Mouse (Mus musculus): ENCODE data around the gene Bcl10. TPM values are rescaled to one million over a fixed set of nuclear protein-coding genes. Genes with fewer than 3 reads are reported as not detected.

The Bcl10 gene
- polyA plus RNA-seq, 1 experiment from 2014 or later: 43.5 TPM

GRCm38 (mm10) chr3:145916826-145917225 lies 5.8 kb upstream of the Bcl10 start:
- DNase-seq (ENCODE audit: low spot score) (no peak), ATAC-seq (ENCODE audit: low FRiP score, low TSS enrichment) (peak; percentile 49; the same call in 1 of the 2 replicates)
- WGBS: 63% methylated on average over 4 of the region's 4 CpGs

DNA sequence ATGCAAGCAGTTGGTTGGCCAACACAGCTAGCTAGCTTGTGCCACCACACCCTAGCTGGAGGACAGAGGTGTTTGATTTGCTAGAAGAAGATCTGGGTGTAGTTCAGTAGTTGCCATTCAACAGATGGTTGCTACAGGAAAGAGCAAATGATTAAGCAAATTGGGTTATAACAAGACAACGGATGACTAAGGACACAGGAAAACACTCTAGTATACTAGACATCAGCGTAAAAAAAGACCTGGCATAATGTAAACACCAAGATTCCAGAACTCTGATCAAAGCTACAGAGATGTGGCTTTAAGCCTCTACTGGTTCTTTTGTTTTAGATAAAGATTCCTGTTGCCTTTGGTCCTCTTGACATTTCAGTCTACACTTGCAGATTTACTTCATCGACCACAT lies 367 bp downstream of the Bcl10 start:
- Histone ChIP-seq H3K4me1 (replicated peaks; ENCODE audit: control insufficient read depth, insufficient read depth) (no peaks in the 10 kb centered on the region; the same call in 1 of the 2 replicates), H3K36me3 (ENCODE audit: control insufficient read depth, insufficient read depth, low read length) (no peaks in the 10 kb centered on the region), H3K4me3 (ENCODE audit: low read depth, low read length) (no peak overlapping the region), H3K4me2 (replicated peaks; ENCODE audit: low read depth) (no peak overlapping the region), H3K27me3 (ENCODE audit: control insufficient read depth, insufficient read depth, low read length) (no peaks in the 10 kb centered on the region), H3K27ac (replicated peaks) (no peak overlapping the region), H3K9ac (ENCODE audit: low read length) (no peak overlapping the region), H3K9me3 (ENCODE audit: control insufficient read depth, low read length) (no peaks in the 10 kb centered on the region)
- no peak for DNase-seq (ENCODE audit: low spot score)
- ATAC-seq (ENCODE audit: low FRiP score, low TSS enrichment): no peak
- WGBS: 46% methylated on average over 3 of the region's 3 CpGs
- no peak for TF ChIP-seq CTCF (IDR thresholded peaks at IDR 0.05; ENCODE audit: low read depth)

More at GRCm38 (mm10) chr3:145916826-145917225, 5.8 kb upstream of the Bcl10 start:
- no peaks in the 10 kb centered on the region for H3K27me3 ChIP-seq (ENCODE audit: control insufficient read depth, insufficient read depth, low read length)
- 0 out of 2 replicates have a peak overlapping the region, but pooled peaks have one; percentile 49 for H3K27ac ChIP-seq (replicated peaks)
- no peaks in the 10 kb centered on the region for H3K36me3 ChIP-seq (ENCODE audit: control insufficient read depth, insufficient read depth, low read length)
- TF ChIP-seq CTCF (IDR thresholded peaks at IDR 0.05; ENCODE audit: low read depth): no peak
- no peak for TF ChIP-seq EP300 (optimal IDR thresholded peaks at IDR 0.05)
- H3K9ac ChIP-seq (ENCODE audit: low read length): no peak overlapping the region
- H3K9me3 ChIP-seq (ENCODE audit: control insufficient read depth, low read length): no peaks in the 10 kb centered on the region
- no peaks in the 10 kb centered on the region for H3K4me1 ChIP-seq (replicated peaks; ENCODE audit: control insufficient read depth, insufficient read depth)
- no peak overlapping the region for H3K4me3 ChIP-seq (ENCODE audit: low read depth, low read length)
- H3K4me2 ChIP-seq (replicated peaks; ENCODE audit: low read depth): no peak overlapping the region

DNA sequence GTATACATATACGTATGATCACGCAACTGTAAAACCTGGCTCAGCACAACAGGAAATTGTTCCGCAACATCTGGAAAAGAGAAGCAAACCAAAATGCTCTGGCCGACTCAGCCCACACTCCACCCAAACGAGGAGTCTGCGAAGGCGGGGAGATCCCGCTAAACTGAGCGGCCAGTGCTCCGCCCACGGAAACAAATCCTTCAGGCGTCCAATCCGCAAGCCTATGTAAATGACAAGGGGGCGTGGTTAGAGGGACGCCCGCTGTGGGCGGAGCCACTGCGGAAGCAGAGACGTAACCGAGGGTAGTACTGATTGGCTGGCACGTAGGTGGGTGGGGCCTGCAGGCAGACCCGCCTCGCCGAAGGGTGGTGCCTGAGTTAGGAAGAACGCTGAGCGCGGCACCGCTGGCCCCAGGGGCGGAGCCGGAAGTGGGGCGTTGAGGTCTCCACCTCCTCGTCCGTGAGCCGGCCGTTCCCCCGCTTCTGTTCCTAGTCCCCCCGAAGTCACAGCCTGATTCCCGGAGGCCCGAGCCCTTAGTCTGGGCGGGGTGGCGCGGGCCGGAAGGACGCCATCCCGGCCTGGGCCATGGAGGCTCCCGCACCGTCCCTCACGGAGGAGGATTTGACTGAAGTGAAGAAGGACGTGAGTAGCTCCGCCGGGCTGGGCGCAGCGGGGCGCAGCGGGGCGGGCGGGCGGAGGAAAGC lies 1.4 kb downstream of the Bcl10 start:
- peak overlapping the region; percentile 93 for H3K9ac ChIP-seq (ENCODE audit: low read length)
- no peak for TF ChIP-seq CTCF (IDR thresholded peaks at IDR 0.05; ENCODE audit: low read depth)
- peak overlapping the region; percentile 89 for H3K4me3 ChIP-seq (ENCODE audit: low read depth, low read length)
- under 1% methylated on average over 54 of the region's 58 CpGs for WGBS
- H3K27ac ChIP-seq (replicated peaks): peak overlapping the region; percentile 98
- no peaks in the 10 kb centered on the region for H3K27me3 ChIP-seq (ENCODE audit: control insufficient read depth, insufficient read depth, low read length)
- H3K36me3 ChIP-seq (ENCODE audit: control insufficient read depth, insufficient read depth, low read length): no peaks in the 10 kb centered on the region
- H3K9me3 ChIP-seq (ENCODE audit: control insufficient read depth, low read length): no peaks in the 10 kb centered on the region
- ATAC-seq (ENCODE audit: low FRiP score, low TSS enrichment) (peak; percentile 99), DNase-seq (ENCODE audit: low spot score) (peak; percentile 100)
- H3K4me2 ChIP-seq (replicated peaks; ENCODE audit: low read depth): peak overlapping the region; percentile 82
- no peaks in the 10 kb centered on the region; the same call in 1 of the 2 replicates for H3K4me1 ChIP-seq (replicated peaks; ENCODE audit: control insufficient read depth, insufficient read depth)

GRCm38 (mm10) chr3:145924649-145925337 lies 2.2 kb downstream of the Bcl10 start:
- peak; percentile 68 for DNase-seq (ENCODE audit: low spot score)
- Histone ChIP-seq H3K4me1 (replicated peaks; ENCODE audit: control insufficient read depth, insufficient read depth) (no peaks in the 10 kb centered on the region; the same call in 1 of the 2 replicates), H3K27me3 (ENCODE audit: control insufficient read depth, insufficient read depth, low read length) (no peaks in the 10 kb centered on the region), H3K27ac (replicated peaks) (peak overlapping the region; percentile 98), H3K4me2 (replicated peaks; ENCODE audit: low read depth) (peak overlapping the region; percentile 82), H3K9me3 (ENCODE audit: control insufficient read depth, low read length) (no peaks in the 10 kb centered on the region), H3K36me3 (ENCODE audit: control insufficient read depth, insufficient read depth, low read length) (no peaks in the 10 kb centered on the region), H3K4me3 (ENCODE audit: low read depth, low read length) (peak overlapping the region; percentile 89), H3K9ac (ENCODE audit: low read length) (peak overlapping the region; percentile 93)
- TF ChIP-seq EP300 (optimal IDR thresholded peaks at IDR 0.05) (no peak), CTCF (IDR thresholded peaks at IDR 0.05; ENCODE audit: low read depth) (no peak)
- ATAC-seq (ENCODE audit: low FRiP score, low TSS enrichment): peak; percentile 6; the same call in 1 of the 2 replicates
- 2% methylated on average over 39 of the region's 39 CpGs for WGBS

- no peaks in the 10 kb centered on the region for H3K9me3 ChIP-seq (ENCODE audit: control insufficient read depth, low read length)
- H3K36me3 ChIP-seq (ENCODE audit: control insufficient read depth, insufficient read depth, low read length): no peaks in the 10 kb centered on the region
- WGBS: 52% methylated on average over 5 of the region's 5 CpGs
- H3K4me3 ChIP-seq (ENCODE audit: low read depth, low read length): peak overlapping the region; percentile 89
- DNase-seq (ENCODE audit: low spot score) (no peak), ATAC-seq (ENCODE audit: low FRiP score, low TSS enrichment) (no peak)
- H3K9ac ChIP-seq (ENCODE audit: low read length): no peak overlapping the region
- no peaks in the 10 kb centered on the region; the same call in 1 of the 2 replicates for H3K4me1 ChIP-seq (replicated peaks; ENCODE audit: control insufficient read depth, insufficient read depth)
- no peaks in the 10 kb centered on the region for H3K27me3 ChIP-seq (ENCODE audit: control insufficient read depth, insufficient read depth, low read length)
- H3K4me2 ChIP-seq (replicated peaks; ENCODE audit: low read depth): peak overlapping the region; percentile 82
- no peak overlapping the region for H3K27ac ChIP-seq (replicated peaks)
- TF ChIP-seq EP300 (optimal IDR thresholded peaks at IDR 0.05) (no peak), CTCF (IDR thresholded peaks at IDR 0.05; ENCODE audit: low read depth) (no peak)
These were observed 2.9 kb downstream of the Bcl10 start for GRCm38 (mm10) chr3:145925506-145925905.
